Mouse (Mus musculus): ENCODE measurements at regions not wholly inside any gene's neighbourhood (a gene's known extent, or its start where the extent isn't known, plus 50 kb on each side); places are given as distances from the start of the nearest gene placed in this dataset.

DNA sequence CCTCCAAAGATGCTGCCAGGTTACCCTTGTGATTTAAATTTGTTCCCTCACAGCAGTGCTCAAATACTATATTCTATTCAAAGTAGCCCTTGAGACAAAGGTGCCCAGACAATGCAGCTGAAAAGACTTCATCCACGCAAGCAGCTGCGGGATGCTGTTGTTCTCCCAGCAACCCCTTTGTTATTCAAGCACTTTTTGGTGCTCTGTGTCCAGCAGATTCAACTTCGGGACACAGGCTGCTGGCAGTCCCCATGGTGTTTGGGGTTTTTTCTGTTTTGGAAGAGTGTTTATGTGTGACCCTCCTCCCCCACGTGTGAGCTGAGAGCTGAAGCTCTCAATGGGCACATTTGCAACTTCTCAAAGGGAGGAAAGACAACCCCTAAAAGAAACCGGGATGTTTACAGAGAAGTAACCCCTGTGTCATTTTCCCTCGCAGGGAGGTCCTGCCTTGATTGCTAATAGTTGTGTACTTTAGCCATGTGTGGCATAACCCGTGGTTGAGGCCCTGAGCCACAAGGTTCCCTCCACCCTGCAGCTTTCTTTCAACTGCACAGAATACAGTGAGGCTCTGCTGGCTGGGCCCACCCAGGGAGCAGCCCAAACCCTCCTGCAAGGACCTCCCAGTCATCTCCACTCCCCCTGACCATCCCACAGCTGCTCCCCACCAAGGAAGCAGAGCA lies 108.9 kb downstream of the Hsd17b3 start:
- H3K27ac ChIP-seq = no peak overlapping the region
- H3K9me3 ChIP-seq = no peaks in the 10 kb centered on the region
- peak; percentile 55; the same call in 1 of the 2 replicates for ATAC-seq (ENCODE audit: low FRiP score)
- no peak overlapping the region for H3K9ac ChIP-seq
- WGBS = 2% methylated on average over 7 of the region's 7 CpGs
- no peaks in the 10 kb centered on the region for H3K36me3 ChIP-seq
- H3K4me2 ChIP-seq = no peak overlapping the region
- H3K4me3 ChIP-seq = no peak overlapping the region
- peaks cover 27% of the 10 kb centered on the region for H3K4me1 ChIP-seq (replicated peaks)
- peaks cover 24% of the 10 kb centered on the region; the same call in 1 of the 2 replicates for H3K27me3 ChIP-seq

DNA sequence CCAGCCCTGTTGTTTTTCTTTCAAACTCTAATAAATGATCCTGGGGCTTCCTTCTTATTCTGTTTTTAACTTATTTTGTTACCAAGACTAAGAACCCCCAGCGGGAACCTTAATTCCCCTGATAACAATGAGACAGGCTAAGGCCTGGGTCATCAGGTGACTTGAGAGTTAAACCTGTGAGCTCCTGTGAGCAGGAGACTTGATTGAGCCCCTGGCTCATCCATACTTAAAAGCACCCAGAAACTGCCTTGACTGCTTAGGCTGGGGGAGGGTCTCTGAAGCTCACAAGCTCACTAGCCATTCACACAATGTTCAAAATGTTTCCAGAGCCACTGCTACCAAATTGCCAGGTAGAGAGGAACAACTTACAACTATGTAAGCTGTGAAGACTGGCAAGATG lies 109.4 kb downstream of the Hsd17b3 start:
- Histone ChIP-seq H3K36me3 (no peaks in the 10 kb centered on the region), H3K27ac (no peak overlapping the region), H3K27me3 (peaks cover 24% of the 10 kb centered on the region; the same call in 1 of the 2 replicates), H3K9me3 (no peaks in the 10 kb centered on the region), H3K9ac (no peak overlapping the region), H3K4me2 (no peak overlapping the region), H3K4me1 (replicated peaks) (peaks cover 21% of the 10 kb centered on the region), H3K4me3 (no peak overlapping the region)
- 6% methylated on average over 1 of the region's 1 CpGs for WGBS
- ATAC-seq (ENCODE audit: low FRiP score) = no peak

DNA sequence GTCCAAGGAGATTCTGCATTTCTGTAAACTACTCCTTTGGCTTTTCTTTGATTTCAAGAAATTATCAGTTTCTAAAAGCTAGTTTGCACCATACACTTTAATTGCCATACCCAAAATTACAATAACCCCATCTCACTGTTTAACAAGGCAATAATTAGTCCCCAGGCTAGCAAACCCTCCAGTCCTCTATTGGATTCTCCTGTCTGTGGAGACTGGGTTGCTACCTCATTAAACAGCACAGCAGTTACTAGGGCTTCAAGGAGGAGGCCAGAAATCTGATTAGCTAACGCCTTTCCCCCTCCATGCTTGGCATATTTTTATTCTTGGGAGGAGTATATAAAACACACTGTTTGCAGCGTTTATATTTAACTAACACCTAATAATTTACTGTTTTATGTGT lies 119.1 kb downstream of the Hsd17b3 start:
- Histone ChIP-seq H3K27ac (no peak overlapping the region), H3K4me1 (replicated peaks) (no peaks in the 10 kb centered on the region), H3K9me3 (no peaks in the 10 kb centered on the region), H3K27me3 (no peaks in the 10 kb centered on the region), H3K9ac (no peak overlapping the region), H3K4me3 (no peak overlapping the region), H3K36me3 (no peaks in the 10 kb centered on the region), H3K4me2 (no peak overlapping the region)
- ATAC-seq (ENCODE audit: low FRiP score) = no peak
- 69% methylated on average over 2 of the region's 2 CpGs for WGBS

DNA sequence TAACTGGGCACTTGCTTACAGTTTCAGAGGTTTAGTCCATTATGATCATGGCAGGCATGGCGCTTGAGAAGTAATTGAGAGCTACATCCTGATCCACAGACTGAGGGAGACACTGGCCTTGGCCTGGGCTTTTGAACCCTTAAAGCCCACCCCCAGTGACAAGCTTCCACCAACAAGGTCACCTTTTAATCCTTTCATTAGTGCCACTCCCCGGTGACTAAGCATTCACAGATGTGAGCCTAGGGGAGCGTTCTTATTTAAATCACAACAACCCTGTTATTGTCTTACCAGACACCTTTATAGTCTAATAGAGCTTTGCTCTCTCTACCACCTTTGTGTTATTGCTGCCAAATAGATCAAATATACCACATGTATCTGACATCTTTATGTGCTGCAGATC lies 120.4 kb downstream of the Hsd17b3 start:
- WGBS = 64% methylated on average over 3 of the region's 3 CpGs
- H3K4me3 ChIP-seq = no peak overlapping the region

DNA sequence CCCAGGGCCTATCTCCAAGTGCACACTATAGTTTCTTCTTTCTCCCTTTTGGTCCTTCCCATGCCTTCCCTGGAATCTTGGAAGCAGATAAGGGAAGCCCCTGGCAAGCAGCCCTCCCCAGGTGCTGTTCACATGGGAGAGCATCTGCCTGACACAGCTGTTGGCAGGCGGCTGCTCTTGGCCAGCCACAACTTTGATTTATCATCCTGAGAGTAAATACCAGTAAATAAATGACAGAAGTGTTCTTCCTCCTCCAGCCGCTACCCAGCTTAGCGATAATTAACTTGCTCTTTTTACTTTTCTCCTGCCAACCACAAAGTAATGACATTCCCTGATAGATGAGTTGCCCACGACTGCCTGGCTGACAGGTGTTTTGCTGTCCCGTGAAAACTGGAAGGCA lies 131.9 kb downstream of the Hsd17b3 start:
- WGBS = 38% methylated on average over 5 of the region's 5 CpGs
- H3K9me3 ChIP-seq = no peaks in the 10 kb centered on the region
- H3K4me3 ChIP-seq = no peak overlapping the region
- no peaks in the 10 kb centered on the region for H3K27me3 ChIP-seq
- no peak overlapping the region for H3K4me2 ChIP-seq
- ATAC-seq (ENCODE audit: low FRiP score) = no peak
- H3K9ac ChIP-seq = no peak overlapping the region
- no peaks in the 10 kb centered on the region for H3K36me3 ChIP-seq
- no peak overlapping the region for H3K27ac ChIP-seq
- peaks cover 2% of the 10 kb centered on the region for H3K4me1 ChIP-seq (replicated peaks)

More for the DNA sequence above, 120.4 kb downstream of the Hsd17b3 start:
- Histone ChIP-seq H3K9ac (no peak overlapping the region), H3K9me3 (no peaks in the 10 kb centered on the region), H3K4me2 (no peak overlapping the region), H3K4me1 (replicated peaks) (no peaks in the 10 kb centered on the region), H3K27me3 (no peaks in the 10 kb centered on the region), H3K27ac (no peak overlapping the region), H3K36me3 (no peaks in the 10 kb centered on the region)
- no peak for ATAC-seq (ENCODE audit: low FRiP score)

DNA sequence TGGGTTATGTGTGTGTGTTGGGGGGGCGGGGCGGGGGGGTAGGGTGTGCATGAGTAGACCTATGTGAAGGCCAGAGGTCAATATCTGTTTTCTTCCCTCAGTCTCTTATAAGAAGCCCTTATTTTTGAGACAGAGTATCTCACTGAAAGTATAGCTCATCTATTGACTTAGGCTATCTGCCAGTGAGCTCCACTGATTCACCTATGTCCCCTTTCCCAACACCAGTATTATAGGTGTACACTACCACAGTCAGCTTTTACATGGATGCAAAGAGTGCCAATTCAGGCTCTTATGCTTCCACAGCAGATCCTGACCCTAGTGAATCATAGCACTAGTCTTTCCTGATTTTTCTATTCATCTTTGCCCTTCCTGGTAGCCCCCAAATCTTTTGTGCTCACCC lies 134.7 kb downstream of the Hsd17b3 start:
- Histone ChIP-seq H3K4me1 (replicated peaks) (peaks cover 13% of the 10 kb centered on the region), H3K9me3 (no peaks in the 10 kb centered on the region), H3K9ac (no peak overlapping the region), H3K27me3 (peaks cover 11% of the 10 kb centered on the region; the same call in 1 of the 2 replicates), H3K4me2 (no peak overlapping the region), H3K27ac (no peak overlapping the region), H3K4me3 (no peak overlapping the region), H3K36me3 (no peaks in the 10 kb centered on the region)
- WGBS = 94% methylated on average over 2 of the region's 2 CpGs
- no peak for ATAC-seq (ENCODE audit: low FRiP score)

DNA sequence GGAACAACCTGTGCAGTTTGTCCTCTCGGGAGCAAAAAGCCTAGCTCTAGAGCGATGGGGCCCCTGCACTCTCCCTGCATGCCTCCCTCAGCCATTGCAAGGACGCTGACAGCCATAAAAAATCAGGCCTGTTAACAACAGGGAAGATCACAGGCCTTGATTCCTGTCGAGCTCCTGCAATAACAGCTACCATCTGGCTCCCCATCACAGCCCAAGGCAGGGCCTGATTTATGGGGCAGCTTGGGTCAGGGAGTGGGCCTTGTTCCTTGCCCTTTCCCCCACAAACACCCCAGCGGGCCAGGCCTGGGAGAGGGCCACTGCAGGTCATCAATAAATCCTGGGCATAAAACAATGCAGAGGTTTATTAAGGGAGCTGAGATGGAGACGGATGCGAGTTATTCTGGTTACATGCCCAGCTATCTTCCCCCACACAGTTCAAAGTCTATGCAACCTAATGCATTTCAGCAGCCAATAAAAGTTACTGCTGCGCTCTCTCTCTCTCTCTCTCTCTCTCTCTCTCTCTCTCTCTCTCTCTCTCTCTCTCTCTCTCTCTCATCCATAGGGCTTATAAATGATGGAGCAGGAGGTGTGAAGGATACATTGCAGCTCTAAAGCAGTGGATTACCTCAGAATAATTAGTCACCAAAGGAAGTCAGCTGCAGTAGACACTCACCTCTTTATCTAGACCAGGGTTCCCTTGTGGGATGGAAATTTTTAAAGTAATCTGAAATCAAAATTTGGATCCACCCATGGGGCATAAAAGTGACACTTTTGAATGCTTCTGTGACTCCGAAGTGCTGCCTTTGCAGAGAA lies 136.9 kb downstream of the Hsd17b3 start:
- H3K4me2 ChIP-seq = no peak overlapping the region
- peak overlapping the region; percentile 71 for H3K27ac ChIP-seq
- H3K4me1 ChIP-seq (replicated peaks) = peaks cover 13% of the 10 kb centered on the region
- H3K27me3 ChIP-seq = peaks cover 20% of the 10 kb centered on the region; the same call in 1 of the 2 replicates
- peak; percentile 52; the same call in 1 of the 2 replicates for ATAC-seq (ENCODE audit: low FRiP score)
- 29% methylated on average over 9 of the region's 9 CpGs for WGBS
- H3K4me3 ChIP-seq = no peak overlapping the region
- H3K36me3 ChIP-seq = no peaks in the 10 kb centered on the region
- no peaks in the 10 kb centered on the region for H3K9me3 ChIP-seq
- H3K9ac ChIP-seq = peak overlapping the region; percentile 46; the same call in 1 of the 2 replicates

DNA sequence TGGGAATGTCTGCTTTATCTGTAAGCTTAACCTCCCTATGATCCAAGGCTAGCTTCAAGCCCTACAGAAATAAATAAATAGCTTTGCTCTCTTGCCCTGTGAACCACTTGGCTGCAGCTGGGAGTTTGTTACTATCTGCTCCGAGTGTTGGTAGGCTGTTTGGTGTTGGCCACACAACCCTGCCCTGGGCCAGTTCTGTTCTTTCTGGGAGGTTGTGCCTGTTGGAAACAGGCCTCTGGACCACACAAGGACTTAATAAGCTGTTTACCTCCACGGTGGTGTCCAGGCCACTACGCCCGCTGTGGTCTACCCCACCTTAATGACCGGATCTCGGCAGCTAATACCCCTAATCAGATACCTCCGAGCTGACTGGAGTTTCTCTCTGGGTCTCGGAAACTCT lies 136.1 kb downstream of the Ercc6l2 start:
- peaks cover 25% of the 10 kb centered on the region; the same call in 1 of the 2 replicates for H3K27me3 ChIP-seq
- no peak overlapping the region for H3K9ac ChIP-seq
- H3K27ac ChIP-seq = no peak overlapping the region
- no peaks in the 10 kb centered on the region for H3K9me3 ChIP-seq
- no peak for ATAC-seq (ENCODE audit: low FRiP score)
- H3K4me3 ChIP-seq = no peak overlapping the region
- no peak overlapping the region for H3K4me2 ChIP-seq
- 80% methylated on average over 8 of the region's 8 CpGs for WGBS
- H3K36me3 ChIP-seq = no peaks in the 10 kb centered on the region
- peaks cover 13% of the 10 kb centered on the region for H3K4me1 ChIP-seq (replicated peaks)

Data from hindbrain, embryonic 13.5 days (tissue).